Mouse (Mus musculus): ENCODE data around the gene Rbm19. TPM values are rescaled to one million over a fixed set of nuclear protein-coding genes. Genes with fewer than 3 reads are reported as not detected.
A peak's percentile ranks its signal among the peaks of the same experiment; 100 is the strongest.

The Rbm19 gene
- total RNA-seq, 2 experiments from 2014 or later = 18.4 to 18.5 TPM

- no peak for DNase-seq
Observed at GRCm38 (mm10) chr5:120204316-120204715, 88.1 kb downstream of the Rbm19 start.

GRCm38 (mm10) chr5:120206313-120206943 is 90.2 kb downstream of the Rbm19 start:
- no peak for DNase-seq

GRCm38 (mm10) chr5:120207492-120207891 is 91.2 kb downstream of the Rbm19 start:
- no peak for DNase-seq

GRCm38 (mm10) chr5:120210668-120211067 is 94.4 kb downstream of the Rbm19 start:
- DNase-seq = no peak

GRCm38 (mm10) chr5:120211182-120211581 is 94.9 kb downstream of the Rbm19 start:
- DNase-seq = peak; percentile 25 to 59

GRCm38 (mm10) chr5:120214511-120214910 is 98.2 kb downstream of the Rbm19 start:
- no peak for DNase-seq

- no peak for DNase-seq
Observed at GRCm38 (mm10) chr5:120221216-120221615, 105.0 kb downstream of the Rbm19 start.

GRCm38 (mm10) chr5:120225383-120225782 is 109.1 kb downstream of the Rbm19 start:
- DNase-seq = no peak

GRCm38 (mm10) chr5:120228613-120229409 is 112.5 kb downstream of the Rbm19 start:
- DNase-seq = no peak

GRCm38 (mm10) chr5:120231435-120232147 is 115.3 kb downstream of the Rbm19 start:
- DNase-seq = no peak

GRCm38 (mm10) chr5:120235147-120235546 is 118.9 kb downstream of the Rbm19 start:
- no peak for DNase-seq

- no peak for DNase-seq
Observed at GRCm38 (mm10) chr5:120235571-120235970, 119.3 kb downstream of the Rbm19 start.

- no peak for DNase-seq
Observed at GRCm38 (mm10) chr5:120240071-120240470, 123.8 kb downstream of the Rbm19 start.

GRCm38 (mm10) chr5:120245336-120245735 is 129.1 kb downstream of the Rbm19 start:
- DNase-seq = no peak

Data from heart, adult 18-20 months (tissue).